Mouse (Mus musculus) neural tube, embryonic 12.5 days (tissue): Measurements from ENCODE around the gene Slc7a14. TPM values are rescaled to one million over a fixed set of nuclear protein-coding genes. Genes with fewer than 3 reads are reported as not detected.

Experiments
- ATAC-seq: fragments of 200-750 bp; cut with Nextera tagmentation; 2 replicates; pipeline ENCODE4 v1.8.0; 2017; ENCODE audit warnings: low read depth, mild to moderate bottlenecking, moderate TSS enrichment, moderate library complexity; ENCODE audit not compliant: low FRiP score
- H3K27ac ChIP-seq: fragments of 300-500 bp; sonication (generic); 2 replicates; pipeline ENCODE4 v1.5.1; 2016
- H3K27me3 ChIP-seq: fragments of 300-500 bp; sonication (generic); replicated peaks from 2 replicates; pipeline ENCODE4 v1.6.1; 2016; ENCODE audit warnings: mild to moderate bottlenecking
- H3K36me3 ChIP-seq: fragments of 300-500 bp; sonication (generic); 2 replicates; pipeline ENCODE4 v1.6.1; 2016; ENCODE audit warnings: mild to moderate bottlenecking
- H3K4me1 ChIP-seq: fragments of 300-500 bp; sonication (generic); 2 replicates; pipeline ENCODE4 v1.6.1; 2016
- H3K4me2 ChIP-seq: fragments of 300-500 bp; sonication (generic); replicated peaks from 2 replicates; pipeline ENCODE4 v1.6.1; 2016; ENCODE audit warnings: mild to moderate bottlenecking
- H3K4me3 ChIP-seq: fragments of 300-500 bp; sonication (generic); 2 replicates; pipeline ENCODE4 v1.5.1; 2016
- H3K9ac ChIP-seq: fragments of 300-500 bp; sonication (generic); 2 replicates; pipeline ENCODE4 v1.6.1; 2016; ENCODE audit warnings: mild to moderate bottlenecking
- H3K9me3 ChIP-seq: fragments of 300-500 bp; sonication (generic); 2 replicates; pipeline ENCODE4 v1.6.1; 2016; ENCODE audit warnings: mild to moderate bottlenecking
- WGBS: fragments of 180-500 bp; shearing (Covaris S2); methylation state at CpG from one replicate; pipeline ENCODE4 v1.1.7; 2016; 5-methylcytosine and 5-hydroxymethylcytosine counted together
- polyA plus RNA-seq: library from polyadenylated mRNA; unstranded; fragments of >200 nt; fragmentation: Nextera tagmentation; extraction: Ambion mirVana; gene quantifications from 2 replicates; pipeline ENCODE4 v1.2.1, GENCODE M21; 2016

The Slc7a14 gene
- polyA plus RNA-seq, 1 experiment from 2014 or later: 2.4 TPM

GRCm38 (mm10) chr3:31191402-31191801, 118.8 kb downstream of the Slc7a14 start:
- ATAC-seq: no peak
- no peak overlapping the region for H3K4me3 ChIP-seq
- no peak overlapping the region for H3K9ac ChIP-seq
- no peaks in the 10 kb centered on the region for H3K36me3 ChIP-seq
- no peak overlapping the region for H3K4me2 ChIP-seq
- WGBS: 67% methylated on average over 10 of the region's 10 CpGs
- H3K4me1 ChIP-seq: no peaks in the 10 kb centered on the region
- no peaks in the 10 kb centered on the region for H3K9me3 ChIP-seq
- no peaks in the 10 kb centered on the region for H3K27me3 ChIP-seq
- H3K27ac ChIP-seq: no peak overlapping the region

GRCm38 (mm10) chr3:31190342-31190741, 119.8 kb downstream of the Slc7a14 start:
- Histone ChIP-seq H3K36me3 (no peaks in the 10 kb centered on the region), H3K4me2 (no peak overlapping the region), H3K27ac (no peak overlapping the region), H3K9me3 (no peaks in the 10 kb centered on the region), H3K27me3 (no peaks in the 10 kb centered on the region), H3K9ac (no peak overlapping the region), H3K4me3 (no peak overlapping the region), H3K4me1 (no peaks in the 10 kb centered on the region)
- no peak for ATAC-seq
- 90% methylated on average over 7 of the region's 7 CpGs for WGBS

GRCm38 (mm10) chr3:31166365-31166871, 143.8 kb downstream of the Slc7a14 start:
- no peaks in the 10 kb centered on the region for H3K4me1 ChIP-seq
- no peaks in the 10 kb centered on the region for H3K9me3 ChIP-seq
- no peak overlapping the region for H3K4me2 ChIP-seq
- H3K27ac ChIP-seq: no peak overlapping the region
- no peak; the same call in 1 of the 2 replicates for ATAC-seq
- H3K9ac ChIP-seq: no peak overlapping the region
- 57% methylated on average over 12 of the region's 12 CpGs for WGBS
- no peaks in the 10 kb centered on the region for H3K36me3 ChIP-seq
- H3K27me3 ChIP-seq: no peaks in the 10 kb centered on the region
- no peak overlapping the region for H3K4me3 ChIP-seq

DNA sequence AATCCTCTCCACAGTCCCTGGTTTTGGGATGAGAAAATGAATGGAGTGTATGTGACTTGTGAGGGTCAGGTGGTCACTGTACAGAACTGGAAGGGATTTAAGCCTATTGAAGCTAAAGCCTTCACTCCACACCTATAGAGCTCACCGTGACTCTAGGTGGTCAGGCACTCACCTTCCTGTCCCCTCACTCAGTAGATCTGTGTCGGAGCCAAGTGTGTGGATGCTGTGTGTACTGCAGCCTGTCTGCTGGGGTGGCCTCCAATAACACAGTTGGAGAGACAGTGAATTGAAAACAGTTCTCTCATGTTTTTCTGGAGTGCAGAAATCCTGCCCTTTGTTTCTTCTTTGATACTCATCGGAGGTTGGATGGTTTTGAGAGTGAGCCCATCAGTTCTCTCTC, 144.4 kb downstream of the Slc7a14 start:
- no peaks in the 10 kb centered on the region for H3K27me3 ChIP-seq
- H3K4me3 ChIP-seq: no peak overlapping the region
- no peaks in the 10 kb centered on the region for H3K36me3 ChIP-seq
- H3K27ac ChIP-seq: no peak overlapping the region
- H3K9me3 ChIP-seq: no peaks in the 10 kb centered on the region
- no peaks in the 10 kb centered on the region for H3K4me1 ChIP-seq
- no peak overlapping the region for H3K9ac ChIP-seq
- WGBS: 81% methylated on average over 3 of the region's 3 CpGs
- ATAC-seq: no peak
- no peak overlapping the region for H3K4me2 ChIP-seq

GRCm38 (mm10) chr3:31162860-31163259, 147.3 kb downstream of the Slc7a14 start:
- Histone ChIP-seq H3K4me3 (no peak overlapping the region), H3K9me3 (no peaks in the 10 kb centered on the region), H3K9ac (no peak overlapping the region), H3K4me2 (no peak overlapping the region), H3K36me3 (no peaks in the 10 kb centered on the region), H3K27me3 (no peaks in the 10 kb centered on the region), H3K4me1 (no peaks in the 10 kb centered on the region), H3K27ac (no peak overlapping the region)
- ATAC-seq: no peak
- WGBS: 96% methylated on average over 14 of the region's 14 CpGs

DNA sequence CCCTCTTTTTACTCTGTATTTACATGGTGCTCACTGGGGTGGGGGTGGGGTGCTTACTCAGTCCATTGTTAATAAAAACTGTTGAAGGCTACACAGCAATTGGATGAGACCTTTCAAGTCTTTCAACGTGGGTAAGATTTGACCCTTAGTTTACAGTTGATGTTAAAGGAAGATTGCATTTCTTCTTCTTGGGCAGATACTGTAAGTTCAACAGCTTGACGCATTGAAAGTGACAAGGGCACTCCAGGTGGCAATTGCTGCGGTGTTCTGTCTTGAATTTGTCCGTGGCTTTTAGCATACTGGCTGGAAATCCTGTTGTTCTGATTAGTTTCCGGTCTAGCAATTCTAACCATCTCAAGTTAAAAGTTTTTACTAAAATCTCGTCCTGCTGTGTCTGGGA, 148.8 kb downstream of the Slc7a14 start:
- no peaks in the 10 kb centered on the region for H3K4me1 ChIP-seq
- H3K9me3 ChIP-seq: no peaks in the 10 kb centered on the region
- no peak overlapping the region for H3K9ac ChIP-seq
- no peaks in the 10 kb centered on the region for H3K27me3 ChIP-seq
- H3K4me2 ChIP-seq: no peak overlapping the region
- no peaks in the 10 kb centered on the region for H3K36me3 ChIP-seq
- H3K4me3 ChIP-seq: no peak overlapping the region
- H3K27ac ChIP-seq: no peak overlapping the region
- 34% methylated on average over 6 of the region's 6 CpGs for WGBS
- ATAC-seq: no peak

- H3K9me3 ChIP-seq: no peaks in the 10 kb centered on the region
- H3K9ac ChIP-seq: no peak overlapping the region
- H3K27me3 ChIP-seq: no peaks in the 10 kb centered on the region
- whole genome bisulfite sequencing: 88% methylated on average over 10 of the region's 10 CpGs
- ATAC-seq: no peak
- H3K36me3 ChIP-seq: no peaks in the 10 kb centered on the region
- H3K27ac ChIP-seq: no peak overlapping the region
- no peak overlapping the region for H3K4me3 ChIP-seq
- no peaks in the 10 kb centered on the region for H3K4me1 ChIP-seq
- no peak overlapping the region for H3K4me2 ChIP-seq
Measured at GRCm38 (mm10) chr3:31160046-31160445, 150.1 kb downstream of the Slc7a14 start.

DNA sequence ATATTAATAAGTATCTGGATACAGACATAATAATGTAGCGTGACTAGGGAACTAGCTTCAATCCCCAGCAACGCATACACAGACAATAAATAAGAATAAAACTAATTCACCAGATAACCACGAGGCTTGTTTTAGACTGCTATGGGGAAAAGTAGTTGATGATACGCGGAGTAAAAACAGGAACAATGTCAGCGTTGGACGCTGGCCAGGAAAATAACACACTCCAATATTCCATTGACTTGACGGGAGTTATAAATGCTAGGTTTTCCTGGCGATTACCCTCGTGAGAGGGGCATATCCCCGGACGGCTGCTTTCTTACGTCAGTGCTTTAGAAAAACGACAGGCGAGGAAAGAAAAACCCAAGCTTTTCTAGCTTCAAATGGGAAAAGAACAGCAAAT, 152.4 kb downstream of the Slc7a14 start:
- no peaks in the 10 kb centered on the region for H3K9me3 ChIP-seq
- ATAC-seq: no peak
- H3K9ac ChIP-seq: no peak overlapping the region
- WGBS: 84% methylated on average over 15 of the region's 15 CpGs
- H3K27ac ChIP-seq: no peak overlapping the region
- H3K27me3 ChIP-seq: no peaks in the 10 kb centered on the region
- H3K4me1 ChIP-seq: no peaks in the 10 kb centered on the region
- no peak overlapping the region for H3K4me2 ChIP-seq
- H3K36me3 ChIP-seq: no peaks in the 10 kb centered on the region
- no peak overlapping the region for H3K4me3 ChIP-seq

GRCm38 (mm10) chr3:31156126-31156525, 154.1 kb downstream of the Slc7a14 start:
- no peak overlapping the region for H3K4me3 ChIP-seq
- H3K9ac ChIP-seq: no peak overlapping the region
- no peaks in the 10 kb centered on the region for H3K36me3 ChIP-seq
- no peak for ATAC-seq
- WGBS: 46% methylated on average over 3 of the region's 3 CpGs
- H3K27ac ChIP-seq: no peak overlapping the region
- H3K27me3 ChIP-seq: no peaks in the 10 kb centered on the region
- no peaks in the 10 kb centered on the region for H3K9me3 ChIP-seq
- no peak overlapping the region for H3K4me2 ChIP-seq
- H3K4me1 ChIP-seq: no peaks in the 10 kb centered on the region

Other genes with a start within 250 kb of the Slc7a14 start
- gene Skil, start 215.3 kb downstream of the Slc7a14 start, polyA plus RNA-seq: 51.6 and 54.4 TPM in 2 replicates
- 40.2 TPM in 2 replicates for gene Cldn11, start 160.5 kb downstream of the Slc7a14 start, polyA plus RNA-seq